Mouse (Mus musculus) testis, adult 2 months (tissue): ENCODE measurements around the gene Dach1.

Experiments used
- CTCF ChIP-seq: fragments of 200-500 bp; IDR thresholded peaks from 2 replicates; pipeline ENCODE4 v1.5.1; 2012; ENCODE audit warnings: low read depth, mild to moderate bottlenecking, inconsistent platforms, low read length, moderate library complexity; ENCODE audit not compliant: control insufficient read depth, insufficient read depth, insufficient replicate concordance
- POLR2A ChIP-seq: fragments of 200-500 bp; IDR thresholded peaks from 2 replicates; pipeline ENCODE4 v1.6.1; 2012; ENCODE audit warnings: low read depth, mild to moderate bottlenecking, inconsistent platforms, low read length, moderate library complexity; ENCODE audit not compliant: control insufficient read depth

DNA sequence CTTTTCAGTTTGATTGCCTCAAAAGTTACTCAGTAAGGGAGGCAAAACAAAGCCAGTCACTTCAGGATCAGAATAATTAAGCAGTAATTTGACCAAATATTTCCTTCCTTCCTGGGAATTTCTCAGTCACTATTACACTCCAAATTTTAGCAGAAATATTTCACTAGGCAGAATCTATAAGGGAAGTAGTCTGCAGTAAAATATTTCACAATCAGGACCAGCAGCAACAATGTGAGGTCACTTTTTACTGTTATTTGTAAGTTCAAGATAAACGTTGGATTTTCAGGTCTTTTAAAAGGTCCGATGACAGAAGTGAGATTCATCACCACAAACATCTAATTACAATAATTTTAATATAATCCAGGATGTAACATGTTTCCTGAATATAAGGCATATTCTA, 82.2 kb downstream of the Dach1 start:
- no peak for TF ChIP-seq POLR2A
- no peak for TF ChIP-seq CTCF
